Mouse (Mus musculus) adrenal gland, adult (tissue): ENCODE measurements around the gene Mcm3.
"Not testable (repeated sequence)": the region's sequence is repeated elsewhere in the genome, so short reads cannot be mapped to it uniquely, and the experiment has no call there.

Experiments
- DNase-seq, 2 experiments: peaks; one replicate each; pipeline ENCODE4 v3.0.0; 2022 to 2023; ENCODE audit warnings: low spot score in 1 of 2; ENCODE audit not compliant: inconsistent age in 2 of 2

Gene Mcm3

GRCm38 (mm10) chr1:20804526-20804925, 15.6 kb downstream of the Mcm3 start:
- peak; percentile 50 to 70 for DNase-seq

GRCm38 (mm10) chr1:20801682-20802390, 18.3 kb downstream of the Mcm3 start:
- peak; percentile 35 to 68 for DNase-seq

GRCm38 (mm10) chr1:20801275-20801674, 18.8 kb downstream of the Mcm3 start:
- DNase-seq: no peak

DNA sequence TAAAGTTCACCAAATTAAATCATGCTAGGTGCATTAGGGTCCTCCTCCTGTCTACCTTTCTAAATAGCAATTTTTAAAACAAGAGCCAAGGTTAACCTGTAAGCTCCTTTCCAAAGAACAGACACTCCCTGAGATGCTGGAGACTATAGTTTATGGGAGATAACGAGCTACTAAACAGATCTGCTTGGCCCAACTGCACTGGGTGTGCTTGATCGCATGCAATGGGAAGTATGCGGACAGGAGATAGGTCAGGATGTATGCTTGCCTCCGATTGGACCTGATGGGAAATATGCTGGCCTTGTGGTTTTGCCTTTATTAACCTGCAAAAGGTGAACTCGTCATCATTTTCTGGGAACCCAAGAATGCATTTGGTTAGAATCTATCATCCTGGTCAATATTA, 24.9 kb downstream of the Mcm3 start:
- no peak for DNase-seq

DNA sequence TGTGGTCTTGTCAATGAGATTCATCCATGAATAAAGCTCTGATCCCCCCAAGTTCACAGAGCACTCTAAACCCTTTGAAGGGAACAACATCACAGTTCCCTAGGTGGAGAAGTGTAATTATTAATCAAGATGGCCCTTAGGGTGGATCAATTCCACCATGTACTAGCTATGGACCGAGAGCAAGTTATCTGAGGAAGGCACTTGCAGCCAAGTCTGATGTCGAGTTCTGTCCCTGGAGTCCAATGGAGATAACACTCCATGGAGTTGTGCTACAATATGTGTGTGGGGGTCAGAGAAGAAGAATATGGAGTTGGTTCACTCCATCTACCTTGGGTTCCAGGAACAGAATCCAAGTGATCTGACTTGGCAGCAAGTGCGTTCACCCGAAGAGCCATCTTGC, 25.4 kb downstream of the Mcm3 start:
- DNase-seq: no peak

DNA sequence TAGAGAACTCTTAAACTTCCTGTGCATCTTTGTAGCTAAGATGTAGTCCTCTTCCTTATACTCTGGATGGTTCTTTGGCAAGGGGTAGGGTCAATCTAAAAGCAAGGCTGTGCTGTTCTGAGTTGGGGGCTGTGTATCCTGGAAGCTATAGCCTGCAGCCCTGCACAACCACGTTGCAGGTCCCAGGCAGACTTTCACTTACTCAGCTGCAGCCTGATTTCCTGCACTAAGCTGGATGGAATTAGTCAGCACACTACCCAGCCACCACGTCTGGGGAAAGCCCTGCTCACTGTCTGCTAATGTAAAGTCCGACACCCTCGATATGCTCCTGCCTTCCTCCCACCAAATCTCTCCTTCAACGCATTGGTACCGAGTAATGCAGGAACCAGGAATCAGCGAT, 28.7 kb downstream of the Mcm3 start:
- no peak for DNase-seq

- DNase-seq: not testable (repeated sequence)
Measured at GRCm38 (mm10) chr1:20790517-20790916, 29.6 kb downstream of the Mcm3 start, which contains the start of gene Il17f. Il17f (minus strand) TSS chr1:20790617.

- DNase-seq: no peak
Measured at GRCm38 (mm10) chr1:20788419-20788818, 31.7 kb downstream of the Mcm3 start.

- DNase-seq: no peak
Measured at GRCm38 (mm10) chr1:20787046-20787445, 33.1 kb downstream of the Mcm3 start.

GRCm38 (mm10) chr1:20778366-20778765, 41.7 kb downstream of the Mcm3 start:
- no peak for DNase-seq

DNA sequence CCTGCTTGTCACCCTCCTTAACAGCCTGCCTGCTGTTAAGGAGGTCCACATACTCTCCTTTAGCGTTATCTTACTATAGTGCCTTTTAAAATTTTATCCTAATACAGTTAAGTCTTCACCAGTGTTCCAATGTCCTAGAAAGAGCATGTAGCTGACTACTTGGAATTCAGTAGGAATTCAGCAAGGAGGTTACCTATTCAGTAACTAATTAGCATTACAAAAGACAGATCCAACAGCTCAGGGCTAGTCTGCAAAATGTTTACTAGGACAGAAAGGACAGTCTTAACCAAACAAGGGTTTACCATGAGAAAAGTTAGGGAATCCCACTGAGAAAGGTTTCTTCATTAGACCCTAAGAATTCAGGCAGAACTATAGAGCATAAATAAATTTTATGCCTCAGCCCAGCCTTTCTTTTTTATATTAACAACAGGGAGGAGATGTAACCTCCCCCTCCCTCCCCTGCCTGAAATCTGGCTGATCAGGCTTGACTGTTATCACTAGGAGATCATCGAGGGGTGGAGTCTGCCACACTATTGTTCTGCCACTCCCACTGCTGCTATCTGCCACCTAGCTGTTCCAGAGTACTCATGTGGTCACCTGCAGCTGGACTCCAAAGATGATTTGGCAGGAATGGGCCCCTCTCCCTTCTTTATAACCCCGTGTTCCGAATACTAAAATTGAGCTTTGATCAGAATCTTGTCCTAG, 45.9 kb downstream of the Mcm3 start:
- not testable (repeated sequence) for DNase-seq

GRCm38 (mm10) chr1:20766526-20766925, 53.6 kb downstream of the Mcm3 start:
- no peak for DNase-seq

DNA sequence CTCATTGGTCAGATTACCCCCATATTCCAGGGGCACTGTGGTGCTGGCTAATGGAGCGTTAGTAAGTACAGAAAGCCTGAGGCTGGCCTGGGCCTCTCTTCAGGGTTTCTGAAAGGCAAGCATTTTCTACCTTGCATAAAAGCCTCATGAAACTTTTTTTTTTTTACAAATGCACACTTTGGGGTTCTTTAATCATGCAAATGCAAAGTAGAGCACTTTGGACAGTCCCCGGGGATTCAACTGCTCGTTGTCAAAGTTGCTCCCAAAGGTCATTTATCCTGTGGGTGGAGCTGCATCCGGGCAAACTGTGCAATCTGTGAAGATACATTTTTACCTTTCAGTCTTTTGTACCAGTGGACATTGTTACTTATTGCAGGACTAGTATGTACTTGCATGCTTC, 58.7 kb downstream of the Mcm3 start:
- DNase-seq: no peak

DNA sequence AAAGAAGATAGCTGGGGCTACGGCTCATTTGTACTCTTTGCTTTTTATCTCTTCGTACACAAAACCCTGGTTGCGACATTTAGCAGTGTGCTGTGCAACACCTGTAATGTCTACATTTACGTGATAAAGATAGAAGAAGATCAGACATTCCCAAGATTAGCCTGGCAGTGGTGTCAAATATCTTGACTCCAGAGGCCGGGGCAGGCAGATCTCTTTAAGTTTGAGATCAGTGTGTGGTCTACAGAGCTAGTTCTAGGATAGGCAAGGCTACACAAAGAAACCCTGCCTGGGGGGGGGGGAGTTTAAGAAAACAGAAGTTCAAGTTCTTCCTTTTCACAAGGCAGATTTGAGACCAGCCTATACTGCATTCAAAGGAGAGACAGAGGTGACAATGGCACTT, 59.8 kb downstream of the Mcm3 start:
- DNase-seq: no peak

- peak; percentile 22 to 48 for DNase-seq
Measured at GRCm38 (mm10) chr1:20759799-20760198, 60.3 kb downstream of the Mcm3 start.

DNA sequence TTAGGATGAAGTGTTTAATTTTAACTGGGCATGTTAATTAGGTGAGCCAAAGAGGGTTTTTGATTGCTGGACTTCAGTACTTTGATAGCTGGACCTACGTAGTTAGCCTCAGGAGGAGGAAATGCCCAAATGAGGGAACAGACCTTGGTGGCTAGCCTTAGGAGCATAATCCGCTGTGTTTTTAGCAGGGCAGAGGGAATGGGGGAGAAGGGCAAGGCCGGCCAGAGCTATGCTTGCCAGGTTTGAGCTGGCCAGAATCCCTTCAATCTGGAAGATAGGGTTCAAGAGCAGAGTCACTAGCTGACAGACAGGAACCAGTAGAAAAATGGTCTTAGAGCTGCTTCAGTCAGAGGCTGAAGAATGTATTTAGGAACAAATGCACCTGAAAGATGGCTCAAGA, 62.5 kb downstream of the Mcm3 start:
- peak; percentile 44 to 69 for DNase-seq

- no peak for DNase-seq
Measured at GRCm38 (mm10) chr1:20754439-20754838, 65.7 kb downstream of the Mcm3 start.
